Mouse (Mus musculus): ENCODE measurements around the gene Med13l.

DNA sequence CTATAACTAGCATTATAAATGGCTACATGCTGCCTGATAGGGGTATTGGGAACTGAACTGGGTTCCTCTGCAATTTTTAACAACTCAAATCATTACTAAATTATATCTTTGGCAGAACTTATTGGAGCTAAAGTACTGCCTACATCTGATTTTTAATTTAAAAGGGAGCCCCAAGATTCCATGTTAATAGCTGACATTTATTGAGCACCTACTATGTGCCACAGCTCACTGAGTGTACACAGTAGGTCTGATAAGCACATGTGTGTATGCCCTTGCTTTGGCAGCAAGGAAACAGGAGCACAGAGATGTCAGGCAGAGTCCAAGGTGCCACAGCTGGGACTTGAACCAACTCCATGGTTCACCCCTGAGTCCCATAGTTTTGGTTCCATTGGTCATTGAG, 7.2 kb upstream of the Med13l start:
- no peak for TF ChIP-seq CTCF (IDR thresholded peaks at IDR 0.05; ENCODE audit: insufficient read depth, low read length)
- TF ChIP-seq POLR2A (IDR thresholded peaks at IDR 0.05; ENCODE audit: borderline replicate concordance, extremely low read depth, low read depth, low read length): no peak
